Mouse (Mus musculus) erythroblast, adult 5-6 weeks (primary cell): ENCODE measurements around the gene Hist1h2ab. TPM values are rescaled to one million over a fixed set of nuclear protein-coding genes. Genes with fewer than 3 reads are reported as not detected.
A peak's percentile ranks its signal among the peaks of the same experiment; 100 is the strongest.
"Not testable (repeated sequence)": the region's sequence is repeated elsewhere in the genome, so short reads cannot be mapped to it uniquely, and the experiment has no call there.

Experiments used
- ATAC-seq: replicated peaks from 2 replicates; pipeline ENCODE4 v1.8.0; 2016; ENCODE audit warnings: moderate number of reproducible peaks, mild to moderate bottlenecking, moderate TSS enrichment, inconsistent platforms; ENCODE audit not compliant: poor library complexity, low FRiP score, severe bottlenecking
- total RNA-seq, 2 experiments: library from RNA; stranded (forward) in 1 of 2; stranded (reverse) in 1 of 2; fragments of 150-400 nt in 1 of 2; fragments of 200-764, 138-1000 nt in 1 of 2; gene quantifications; 2 replicates each; pipeline versions ENCODE4 v1.2.3 to v1.2.4; 2015 to 2017; ENCODE audit warnings: low replicate concordance in 2 of 2

Hist1h2ab gene
- total RNA-seq, 2 experiments from 2014 or later: 12.5 to 1,326 TPM

- ATAC-seq: no peak
Observed at GRCm38 (mm10) chr13:23765172-23765513, 14.2 kb downstream of the Hist1h2ab start.

- no peak for ATAC-seq
Observed at GRCm38 (mm10) chr13:23766772-23767171, 15.8 kb downstream of the Hist1h2ab start.

- no peak for ATAC-seq
Observed at GRCm38 (mm10) chr13:23768834-23769397, 18.0 kb downstream of the Hist1h2ab start.

GRCm38 (mm10) chr13:23769613-23770012 is 18.7 kb downstream of the Hist1h2ab start, which contains the start of gene Trim38:
TSS of gene Trim38 (plus strand) at chr13:23769913.
- ATAC-seq: not testable (repeated sequence)

GRCm38 (mm10) chr13:23772561-23773313 is 21.8 kb downstream of the Hist1h2ab start:
- peak; percentile 98 for ATAC-seq

GRCm38 (mm10) chr13:23778339-23778738 is 27.4 kb downstream of the Hist1h2ab start:
- ATAC-seq: 0 out of 2 replicates have a peak, but pooled peaks have one; percentile 53

- no peak for ATAC-seq
Observed at GRCm38 (mm10) chr13:23779025-23779424, 28.1 kb downstream of the Hist1h2ab start.

- peak; percentile 87 for ATAC-seq
Observed at GRCm38 (mm10) chr13:23792520-23792919, 41.6 kb downstream of the Hist1h2ab start.

- no peak for ATAC-seq
Observed at GRCm38 (mm10) chr13:23799405-23799804, 48.5 kb downstream of the Hist1h2ab start.

Other genes starting within 250 kb of the Hist1h2ab start
Only the 30 nearest of the 37 such genes appear.
- 14.6 and 16.7 TPM in 2 replicates for gene Hist1h1d, start 197.9 kb upstream of the Hist1h2ab start, total RNA-seq (2015; ENCODE audit: low replicate concordance)
- 170 and 238 TPM in 2 replicates for gene Hist1h1d, start 197.9 kb upstream of the Hist1h2ab start, total RNA-seq (2017; ENCODE audit: low replicate concordance)
- 37.3 and 49.5 TPM in 2 replicates for gene Hist1h3e, start 188.8 kb upstream of the Hist1h2ab start, total RNA-seq (2015; ENCODE audit: low replicate concordance)
- gene Hist1h3e, start 188.8 kb upstream of the Hist1h2ab start, total RNA-seq (2017; ENCODE audit: low replicate concordance): 84.7 and 92.0 TPM in 2 replicates
- gene Hist1h2ae, start 179.9 kb upstream of the Hist1h2ab start, total RNA-seq (2015; ENCODE audit: low replicate concordance): 1.7 TPM in 1 of 2 replicates, not detected in the other
- gene Hist1h2ae, start 179.9 kb upstream of the Hist1h2ab start, total RNA-seq (2017; ENCODE audit: low replicate concordance): 122 and 175 TPM in 2 replicates
- 170 and 206 TPM in 2 replicates for gene Hist1h2bg, start 179.7 kb upstream of the Hist1h2ab start, total RNA-seq (2015; ENCODE audit: low replicate concordance)
- 470 and 670 TPM in 2 replicates for gene Hist1h2bg, start 179.7 kb upstream of the Hist1h2ab start, total RNA-seq (2017; ENCODE audit: low replicate concordance)
- 208 and 222 TPM in 2 replicates for gene Hist1h2bf, start 176.9 kb upstream of the Hist1h2ab start, total RNA-seq (2015; ENCODE audit: low replicate concordance)
- gene Hist1h2bf, start 176.9 kb upstream of the Hist1h2ab start, total RNA-seq (2017; ENCODE audit: low replicate concordance): 253 and 407 TPM in 2 replicates
- gene Hist1h2ad, start 176.7 kb upstream of the Hist1h2ab start, total RNA-seq (2015; ENCODE audit: low replicate concordance): not detected in 2 replicates
- gene Hist1h2ad, start 176.7 kb upstream of the Hist1h2ab start, total RNA-seq (2017; ENCODE audit: low replicate concordance): 370 and 678 TPM in 2 replicates
- 52.8 and 69.6 TPM in 2 replicates for gene Hist1h3d, start 175.4 kb upstream of the Hist1h2ab start, total RNA-seq (2015; ENCODE audit: low replicate concordance)
- 50.4 and 63.8 TPM in 2 replicates for gene Hist1h3d, start 175.4 kb upstream of the Hist1h2ab start, total RNA-seq (2017; ENCODE audit: low replicate concordance)
- 243 and 262 TPM in 2 replicates for gene Hist1h4d, start 169.5 kb upstream of the Hist1h2ab start, total RNA-seq (2015; ENCODE audit: low replicate concordance)
- gene Hist1h4d, start 169.5 kb upstream of the Hist1h2ab start, total RNA-seq (2017; ENCODE audit: low replicate concordance): 403 and 449 TPM in 2 replicates
- 6.7 and 17.6 TPM in 2 replicates for gene Hist1h2be, start 130.0 kb upstream of the Hist1h2ab start, total RNA-seq (2015; ENCODE audit: low replicate concordance)
- 69.9 and 74.3 TPM in 2 replicates for gene Hist1h2be, start 130.0 kb upstream of the Hist1h2ab start, total RNA-seq (2017; ENCODE audit: low replicate concordance)
- gene Hist1h1e, start 128.6 kb upstream of the Hist1h2ab start, total RNA-seq (2015; ENCODE audit: low replicate concordance): 468 and 530 TPM in 2 replicates
- 717 and 954 TPM in 2 replicates for gene Hist1h1e, start 128.6 kb upstream of the Hist1h2ab start, total RNA-seq (2017; ENCODE audit: low replicate concordance)
- gene Hist1h2ac, start 67.2 kb upstream of the Hist1h2ab start, total RNA-seq (2015; ENCODE audit: low replicate concordance): 5.6 and 12.3 TPM in 2 replicates
- 55.5 and 70.6 TPM in 2 replicates for gene Hist1h2ac, start 67.2 kb upstream of the Hist1h2ab start, total RNA-seq (2017; ENCODE audit: low replicate concordance)
- 44.9 and 49.2 TPM in 2 replicates for gene Hist1h2bc, start 66.9 kb upstream of the Hist1h2ab start, total RNA-seq (2015; ENCODE audit: low replicate concordance)
- gene Hist1h2bc, start 66.9 kb upstream of the Hist1h2ab start, total RNA-seq (2017; ENCODE audit: low replicate concordance): 164 and 206 TPM in 2 replicates
- gene Hist1h1t, start 55.3 kb upstream of the Hist1h2ab start, total RNA-seq (2015; ENCODE audit: low replicate concordance): not detected in 2 replicates
- 1.9 and 2.0 TPM in 2 replicates for gene Hist1h1t, start 55.3 kb upstream of the Hist1h2ab start, total RNA-seq (2017; ENCODE audit: low replicate concordance)
- 59.8 and 77.5 TPM in 2 replicates for gene Hist1h4c, start 52.7 kb upstream of the Hist1h2ab start, total RNA-seq (2015; ENCODE audit: low replicate concordance)
- gene Hist1h4c, start 52.7 kb upstream of the Hist1h2ab start, total RNA-seq (2017; ENCODE audit: low replicate concordance): 249 and 402 TPM in 2 replicates
- gene Hfe, start 40.3 kb upstream of the Hist1h2ab start, total RNA-seq (2015; ENCODE audit: low replicate concordance): 5.0 and 17.9 TPM in 2 replicates
- gene Hfe, start 40.3 kb upstream of the Hist1h2ab start, total RNA-seq (2017; ENCODE audit: low replicate concordance): 2.0 and 4.5 TPM in 2 replicates
- 188 and 215 TPM in 2 replicates for gene Hist1h1c, start 12.3 kb upstream of the Hist1h2ab start, total RNA-seq (2015; ENCODE audit: low replicate concordance)
- 1,447 and 1,942 TPM in 2 replicates for gene Hist1h1c, start 12.3 kb upstream of the Hist1h2ab start, total RNA-seq (2017; ENCODE audit: low replicate concordance)
- gene Hist1h3c, start 5.5 kb upstream of the Hist1h2ab start, total RNA-seq (2015; ENCODE audit: low replicate concordance): 41.1 and 59.8 TPM in 2 replicates
- gene Hist1h3c, start 5.5 kb upstream of the Hist1h2ab start, total RNA-seq (2017; ENCODE audit: low replicate concordance): 178 and 330 TPM in 2 replicates
- 79.4 and 128 TPM in 2 replicates for gene Hist1h2bb, start 4.4 kb upstream of the Hist1h2ab start, total RNA-seq (2015; ENCODE audit: low replicate concordance)
- 1,415 and 1,638 TPM in 2 replicates for gene Hist1h2bb, start 4.4 kb upstream of the Hist1h2ab start, total RNA-seq (2017; ENCODE audit: low replicate concordance)
- gene Hist1h3b, start 1.1 kb downstream of the Hist1h2ab start, total RNA-seq (2015; ENCODE audit: low replicate concordance): 179 and 183 TPM in 2 replicates
- 251 and 270 TPM in 2 replicates for gene Hist1h3b, start 1.1 kb downstream of the Hist1h2ab start, total RNA-seq (2017; ENCODE audit: low replicate concordance)
- gene Hist1h4b, start 5.9 kb downstream of the Hist1h2ab start, total RNA-seq (2015; ENCODE audit: low replicate concordance): 50.5 and 52.2 TPM in 2 replicates
- gene Hist1h4b, start 5.9 kb downstream of the Hist1h2ab start, total RNA-seq (2017; ENCODE audit: low replicate concordance): 150 and 446 TPM in 2 replicates
- gene Hist1h4a, start 10.1 kb downstream of the Hist1h2ab start, total RNA-seq (2015; ENCODE audit: low replicate concordance): 15.4 and 15.7 TPM in 2 replicates
- gene Hist1h4a, start 10.1 kb downstream of the Hist1h2ab start, total RNA-seq (2017; ENCODE audit: low replicate concordance): 211 and 254 TPM in 2 replicates
- gene Hist1h3a, start 11.3 kb downstream of the Hist1h2ab start, total RNA-seq (2015; ENCODE audit: low replicate concordance): 26.3 and 29.6 TPM in 2 replicates
- gene Hist1h3a, start 11.3 kb downstream of the Hist1h2ab start, total RNA-seq (2017; ENCODE audit: low replicate concordance): 171 and 175 TPM in 2 replicates
- gene Hist1h1a, start 12.5 kb downstream of the Hist1h2ab start, total RNA-seq (2015; ENCODE audit: low replicate concordance): 106 and 128 TPM in 2 replicates
- gene Hist1h1a, start 12.5 kb downstream of the Hist1h2ab start, total RNA-seq (2017; ENCODE audit: low replicate concordance): 1,089 and 2,054 TPM in 2 replicates
- gene Trim38, start 18.8 kb downstream of the Hist1h2ab start, total RNA-seq (2015; ENCODE audit: low replicate concordance): not detected in 2 replicates
- gene Trim38, start 18.8 kb downstream of the Hist1h2ab start, total RNA-seq (2017; ENCODE audit: low replicate concordance): not detected in 2 replicates
- not detected in 2 replicates for gene Slc17a2, start 55.9 kb downstream of the Hist1h2ab start, total RNA-seq (2015; ENCODE audit: low replicate concordance)
- gene Slc17a2, start 55.9 kb downstream of the Hist1h2ab start, total RNA-seq (2017; ENCODE audit: low replicate concordance): not detected in 2 replicates
- not detected in 2 replicates for gene Slc17a3, start 88.3 kb downstream of the Hist1h2ab start, total RNA-seq (2015; ENCODE audit: low replicate concordance)
- gene Slc17a3, start 88.3 kb downstream of the Hist1h2ab start, total RNA-seq (2017; ENCODE audit: low replicate concordance): not detected in 2 replicates
- gene Slc17a1, start 116.6 kb downstream of the Hist1h2ab start, total RNA-seq (2015; ENCODE audit: low replicate concordance): not detected in 2 replicates
- not detected in 2 replicates for gene Slc17a1, start 116.6 kb downstream of the Hist1h2ab start, total RNA-seq (2017; ENCODE audit: low replicate concordance)
- not detected in 2 replicates for gene Slc17a4, start 163.9 kb downstream of the Hist1h2ab start, total RNA-seq (2015; ENCODE audit: low replicate concordance)
- 0.56 TPM in 1 of 2 replicates, not detected in the other for gene Slc17a4, start 163.9 kb downstream of the Hist1h2ab start, total RNA-seq (2017; ENCODE audit: low replicate concordance)
- gene Hist1h2ba, start 183.0 kb downstream of the Hist1h2ab start, total RNA-seq (2015; ENCODE audit: low replicate concordance): not detected in 2 replicates
- gene Hist1h2ba, start 183.0 kb downstream of the Hist1h2ab start, total RNA-seq (2017; ENCODE audit: low replicate concordance): not detected in 2 replicates
- not detected in 2 replicates for gene Hist1h2aa, start 183.3 kb downstream of the Hist1h2ab start, total RNA-seq (2015; ENCODE audit: low replicate concordance)
- gene Hist1h2aa, start 183.3 kb downstream of the Hist1h2ab start, total RNA-seq (2017; ENCODE audit: low replicate concordance): not detected in 2 replicates